Mouse (Mus musculus) testis, postnatal 14 days (tissue): ENCODE measurements around the gene Spata17.
"Not testable (repeated sequence)": the region's sequence is repeated elsewhere in the genome, so short reads cannot be mapped to it uniquely, and the experiment has no call there.

Experiments used
- DNase-seq: peaks from one replicate; pipeline ENCODE4 v3.0.0; 2021; ENCODE audit warnings: low spot score

Spata17 gene

DNA sequence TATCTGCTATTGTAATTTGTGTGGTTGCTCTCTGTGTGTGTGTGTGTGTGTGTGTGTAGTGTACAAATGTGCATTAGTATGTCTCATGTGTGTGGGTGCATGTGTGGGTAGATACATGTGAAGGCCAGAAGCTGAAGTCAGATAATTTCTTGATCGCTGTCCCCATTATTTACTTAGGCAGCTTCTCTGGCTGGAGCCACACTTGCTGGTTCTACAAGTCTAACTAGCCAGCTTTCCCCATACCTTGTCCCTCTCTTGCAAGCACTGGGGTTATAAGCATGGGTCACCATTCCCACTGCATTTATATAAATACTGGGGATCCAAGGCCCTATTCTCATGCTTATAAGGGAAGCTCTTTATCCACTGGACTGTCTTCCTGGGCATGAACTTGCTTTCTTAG, 39.3 kb downstream of the Spata17 start:
- no peak for DNase-seq

DNA sequence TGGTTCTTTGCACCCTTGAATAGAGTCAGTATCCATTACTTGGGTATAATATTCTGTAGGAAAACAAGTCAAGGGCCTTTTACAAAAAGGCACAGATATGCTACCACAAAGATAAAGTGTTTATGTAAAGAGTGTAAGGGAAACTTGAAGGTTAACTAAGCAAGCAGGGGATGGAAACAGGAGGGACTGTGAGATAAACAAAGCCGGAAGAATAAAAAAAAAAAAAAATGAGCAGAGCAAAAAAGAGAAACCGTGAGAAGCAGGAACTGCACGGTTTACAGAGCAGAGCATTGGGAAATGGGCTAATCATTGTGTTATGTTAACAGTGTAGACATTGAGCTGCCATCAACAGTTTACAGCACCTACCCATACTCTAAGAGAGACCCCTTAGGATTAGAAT, 44.9 kb downstream of the Spata17 start:
- DNase-seq: no peak

DNA sequence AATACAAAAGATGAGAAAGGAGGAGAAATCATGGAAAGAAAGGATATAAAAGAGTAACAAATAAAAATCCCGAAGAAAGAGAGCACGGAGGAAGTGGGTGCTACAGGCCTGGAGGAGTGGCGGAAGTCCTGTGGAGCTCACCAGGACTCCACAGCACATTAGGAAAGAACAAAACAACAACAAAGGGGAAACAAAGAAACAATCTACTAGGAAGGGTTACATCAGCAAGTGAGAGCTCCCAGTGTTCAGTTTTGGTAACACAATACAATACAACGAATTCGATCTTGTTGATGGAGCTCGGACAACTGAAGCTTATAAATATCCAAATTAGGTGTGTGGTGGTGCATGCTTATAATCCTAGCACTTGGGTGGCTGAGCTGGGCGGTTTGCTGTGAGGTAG, 45.6 kb downstream of the Spata17 start:
- no peak for DNase-seq

- DNase-seq: no peak
Measured at GRCm38 (mm10) chr1:187163571-187163970, 51.7 kb downstream of the Spata17 start.

DNA sequence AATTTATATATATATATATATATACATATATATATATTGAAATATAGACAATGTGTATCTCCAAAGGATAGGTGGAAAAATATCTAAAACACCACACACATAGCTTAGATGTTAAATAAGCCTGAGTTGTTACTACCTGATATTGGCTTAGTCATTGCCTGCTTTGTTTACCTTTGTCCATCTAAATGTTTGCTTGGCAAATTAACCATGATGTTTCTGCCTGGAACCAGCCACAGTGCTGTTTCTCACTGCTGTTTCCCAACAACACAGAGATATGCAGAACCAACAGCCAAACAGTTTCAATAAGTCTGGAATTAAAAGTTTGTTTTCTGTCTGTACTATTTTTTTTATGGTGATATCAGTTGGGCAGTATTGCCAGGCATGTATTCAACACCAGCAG, 59.6 kb downstream of the Spata17 start:
- no peak for DNase-seq

DNA sequence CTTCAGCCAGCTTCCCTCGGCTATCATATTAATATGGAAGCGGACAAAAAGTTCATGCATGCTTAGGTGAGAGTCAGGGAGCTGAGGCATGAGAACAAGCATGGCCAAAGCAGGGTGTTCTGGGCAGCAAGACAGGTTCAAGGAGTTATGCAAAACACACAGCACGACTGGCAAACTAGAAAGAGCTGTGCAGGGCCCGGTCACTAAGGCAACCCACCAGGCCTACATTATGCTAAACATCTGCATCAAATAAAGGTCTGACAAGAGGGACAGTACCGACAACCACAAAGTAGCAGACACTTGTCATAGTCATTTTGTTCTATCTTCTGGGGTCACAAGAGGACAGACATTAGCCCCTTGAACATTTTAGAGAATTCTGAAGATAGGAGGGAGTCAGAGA, 61.6 kb downstream of the Spata17 start:
- no peak for DNase-seq

GRCm38 (mm10) chr1:187152571-187152970, 62.7 kb downstream of the Spata17 start:
- no peak for DNase-seq

- DNase-seq: no peak
Measured at GRCm38 (mm10) chr1:187142984-187143383, 72.3 kb downstream of the Spata17 start.

- no peak for DNase-seq
Measured at GRCm38 (mm10) chr1:187137426-187137825, 77.8 kb downstream of the Spata17 start.

DNA sequence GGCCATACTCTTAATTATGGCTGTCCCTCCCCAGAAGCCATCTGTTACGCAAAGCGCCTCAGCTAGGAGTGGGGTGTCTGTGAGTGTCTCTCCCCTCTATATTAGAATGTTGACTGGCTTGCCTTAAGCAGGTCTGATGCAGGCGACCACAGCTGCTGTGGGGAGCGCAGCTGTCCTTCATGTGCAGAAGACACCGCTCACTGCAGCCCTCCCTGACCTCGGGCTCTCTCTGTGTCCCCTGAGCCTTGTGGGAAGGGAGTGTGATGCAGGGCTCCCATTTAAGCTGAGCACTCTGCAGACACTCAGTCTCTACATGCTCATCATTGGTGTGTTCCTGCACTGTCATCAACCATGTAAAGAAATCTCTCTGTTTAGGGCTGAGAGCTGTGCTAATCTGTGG, 79.4 kb downstream of the Spata17 start:
- DNase-seq: no peak

- DNase-seq: no peak
Measured at GRCm38 (mm10) chr1:187133841-187134240, 81.4 kb downstream of the Spata17 start.

DNA sequence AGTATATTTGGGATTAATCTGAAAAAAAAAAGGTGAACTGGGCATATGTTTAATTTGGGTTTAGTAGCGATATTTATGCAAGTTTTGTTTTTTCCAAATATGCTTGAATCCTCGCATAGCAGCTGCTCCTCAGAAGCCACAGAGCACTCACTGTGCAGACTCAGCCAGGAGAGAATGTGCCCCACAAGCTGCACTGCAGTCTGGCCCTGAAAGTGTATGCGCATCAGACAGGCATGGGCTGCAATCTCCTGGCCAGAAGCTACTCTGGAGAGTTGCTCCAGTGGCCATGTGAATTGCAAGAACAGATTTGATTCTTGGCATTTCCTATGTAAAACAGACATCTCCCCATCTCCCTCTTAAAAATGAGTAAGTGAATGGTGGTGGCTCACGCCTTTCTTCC, 82.9 kb downstream of the Spata17 start:
- no peak for DNase-seq

- DNase-seq: not testable (repeated sequence)
Measured at GRCm38 (mm10) chr1:187127548-187127947, 87.7 kb downstream of the Spata17 start.

DNA sequence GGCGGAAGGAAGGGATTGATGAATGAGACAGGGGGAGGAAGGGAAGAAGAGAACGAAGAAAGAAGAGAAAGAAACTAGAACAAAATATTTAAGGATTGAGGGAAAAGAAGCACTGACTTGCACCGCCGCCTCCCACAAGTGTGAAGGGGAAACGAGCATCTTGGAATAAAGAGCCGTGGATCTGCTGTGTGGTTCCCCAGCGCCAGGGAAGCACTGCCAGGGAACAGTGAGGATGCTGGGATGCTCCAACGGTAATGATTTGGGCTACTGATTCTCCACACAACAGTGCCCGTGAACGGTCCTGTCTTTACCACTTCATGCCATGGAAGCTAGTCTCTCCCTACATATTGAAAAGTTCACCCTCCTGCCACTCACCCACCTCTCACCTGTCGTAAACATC, 89.5 kb downstream of the Spata17 start:
- DNase-seq: no peak

DNA sequence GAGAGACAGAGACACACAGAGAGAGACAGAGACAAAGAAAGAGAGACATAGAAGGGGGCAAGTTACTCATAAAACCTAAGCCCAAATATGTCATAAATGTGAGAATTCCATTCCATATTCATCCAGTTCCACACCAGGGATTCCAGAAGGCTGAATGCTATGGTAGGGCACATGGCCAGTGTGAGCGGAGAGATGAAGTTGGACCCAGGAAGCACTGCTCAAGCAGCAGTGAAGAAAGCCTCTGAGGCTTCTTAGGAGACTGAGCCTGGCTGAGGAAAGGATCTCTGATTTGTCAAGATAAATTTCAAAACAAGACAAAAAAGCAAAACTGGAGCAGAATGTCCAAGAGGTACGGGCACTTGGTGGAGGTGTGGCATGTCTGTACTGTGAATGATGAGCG, 90.3 kb downstream of the Spata17 start:
- no peak for DNase-seq

- DNase-seq: no peak
Measured at GRCm38 (mm10) chr1:187119300-187119699, 96.0 kb downstream of the Spata17 start.

DNA sequence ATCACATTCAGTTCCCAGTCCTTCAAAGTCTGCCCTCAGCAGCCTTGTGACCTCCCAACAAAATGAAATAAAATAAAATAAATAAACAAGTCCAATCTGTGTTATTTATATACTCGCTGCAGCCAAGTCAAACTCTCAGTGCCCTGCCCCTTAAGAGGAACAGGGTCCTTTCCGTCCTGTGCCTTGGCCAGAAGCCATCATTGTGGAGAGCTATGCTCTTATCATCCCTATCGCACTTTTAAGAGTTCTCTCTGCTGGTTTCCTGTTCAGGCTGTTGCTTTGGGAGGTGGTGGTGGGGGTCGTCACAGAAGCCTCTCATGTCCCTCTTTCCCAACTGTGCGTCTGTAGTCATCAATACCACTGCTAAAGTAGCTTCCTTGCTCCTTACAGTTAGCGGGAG, 97.2 kb downstream of the Spata17 start:
- no peak for DNase-seq

- no peak for DNase-seq
Measured at GRCm38 (mm10) chr1:187113716-187114115, 101.5 kb downstream of the Spata17 start.

- DNase-seq: no peak
Measured at GRCm38 (mm10) chr1:187102130-187102529, 113.1 kb downstream of the Spata17 start.

- no peak for DNase-seq
Measured at GRCm38 (mm10) chr1:187101202-187101601, 114.1 kb downstream of the Spata17 start.

DNA sequence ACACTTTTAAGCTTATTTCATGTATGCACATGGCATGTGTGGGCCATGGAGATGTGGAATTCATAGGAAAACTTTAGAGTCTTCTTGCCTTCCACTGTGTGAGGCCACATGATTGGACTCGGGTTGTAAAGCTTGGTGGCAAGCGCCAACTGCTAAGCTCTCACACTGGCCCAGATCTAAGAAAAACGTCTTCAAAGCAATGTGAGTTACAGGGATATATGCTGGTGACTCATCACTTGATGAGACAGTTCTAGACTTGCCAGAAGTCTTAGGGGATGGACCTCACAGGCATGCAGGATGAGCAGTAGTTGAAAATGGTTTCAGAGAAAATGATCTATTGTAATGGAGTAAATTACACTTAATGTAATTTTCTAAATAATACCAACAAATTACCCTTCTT, 114.6 kb downstream of the Spata17 start:
- DNase-seq: no peak

DNA sequence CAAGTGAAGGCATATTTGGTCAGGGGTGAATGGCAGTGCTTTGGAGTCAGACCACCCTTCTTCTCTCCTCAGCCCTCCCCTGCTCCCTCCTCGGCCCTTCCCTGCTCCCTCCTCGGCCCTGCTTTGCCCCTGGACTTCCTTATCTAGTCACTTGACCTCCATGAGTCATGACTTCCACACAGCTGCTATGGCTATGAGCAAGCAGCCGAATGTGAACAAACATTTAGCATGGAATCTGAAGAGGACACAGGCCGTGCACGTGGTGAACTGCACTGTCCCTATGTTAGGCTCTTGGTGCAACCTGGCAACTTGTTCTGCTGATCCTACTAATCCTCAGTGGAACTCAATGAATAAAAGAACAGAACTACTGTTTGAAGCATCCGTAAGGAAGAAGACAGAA, 117.0 kb downstream of the Spata17 start:
- no peak for DNase-seq

DNA sequence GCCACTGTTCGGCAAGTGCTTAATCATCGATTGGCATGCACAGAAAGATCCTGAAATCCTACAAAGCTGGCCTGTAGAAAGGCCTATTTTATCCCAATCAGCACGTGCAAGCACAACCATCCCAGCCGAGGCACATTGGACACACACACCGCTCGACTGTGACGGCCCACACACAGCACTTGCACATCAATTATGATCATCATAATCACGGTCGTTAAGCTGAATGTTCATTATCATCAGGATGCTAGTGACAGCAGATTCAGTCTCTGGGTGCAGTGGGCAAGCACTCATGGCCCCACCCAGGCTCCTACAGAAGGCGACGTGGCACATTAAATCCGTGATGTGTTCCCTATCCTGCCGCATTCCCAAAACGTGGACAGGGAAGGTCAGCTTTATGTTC, 122.7 kb downstream of the Spata17 start:
- DNase-seq: no peak

- no peak for DNase-seq
Measured at GRCm38 (mm10) chr1:187088660-187089395, 126.4 kb downstream of the Spata17 start.
